Comparison of ENCODE assay signal across 10 mouse cellular contexts in genomic region chr12:101084881-101085666, GRCm38 (mm10). TPM values are rescaled to one million over a fixed set of nuclear protein-coding genes. Genes with fewer than 3 reads are reported as not detected.
DNase-seq lines count a peak whose midpoint lies in the region; ATAC-seq lines count a peak whose summit lies in the region.
"Had no signal": no experiment of that assay in that cellular context is flagged by ENCODE, and none has a peak within 500 bp of the region (broad histone marks: within the 10 kb centered on the region; RNA-seq: fewer than 3 reads in every experiment).

No protein-coding gene starts in this region.

- peaks cover 10% of the 10 kb centered on the region; the same call in 1 of the 2 replicates for H3K4me1 ChIP-seq in kidney, embryonic 14.5 days (ENCODE audit: control insufficient read depth, insufficient read depth, low read length)
- peaks cover 4% of the 10 kb centered on the region; the same call in 1 of the 2 replicates for H3K4me1 ChIP-seq in forebrain, embryonic 11.5 days (replicated peaks; ENCODE audit: control insufficient read depth, insufficient read depth, low read length)
- peaks cover 16% of the 10 kb centered on the region; the same call in 1 of the 2 replicates for H3K4me1 ChIP-seq in limb, embryonic 10.5 days
- H3K4me1 ChIP-seq in midbrain, embryonic 16.5 days (ENCODE audit: control insufficient read depth, insufficient read depth, low read length) = peaks cover 21% of the 10 kb centered on the region

- WGBS in kidney, embryonic 14.5 days = 92% methylated on average over 9 of the region's 9 CpGs
- WGBS in forebrain, embryonic 11.5 days = 93% methylated on average over 9 of the region's 9 CpGs
- WGBS in limb, embryonic 10.5 days = 91% methylated on average over 9 of the region's 9 CpGs
- 96% methylated on average over 9 of the region's 9 CpGs for WGBS in midbrain, embryonic 16.5 days

- no peak for DNase-seq in kidney, postnatal 36 days
- DNase-seq in forebrain, embryonic 11.5 days (ENCODE audit: low spot score) = no peak
- no peak for DNase-seq in limb, embryonic 10.5 days (ENCODE audit: low spot score)
- DNase-seq: cerebellum, adult 11 months; thymus, adult 18-20 months had no signal

- ATAC-seq in kidney, embryonic 14.5 days (ENCODE audit: low FRiP score, low TSS enrichment) = no peak
- no peak for ATAC-seq in forebrain, embryonic 11.5 days (replicated peaks; ENCODE audit: low FRiP score)
- ATAC-seq in midbrain, embryonic 16.5 days = no peak
- no peak for ATAC-seq in activated CD4-positive, CD25-positive, alpha-beta regulatory T cell, adult 4 months
- no peak for ATAC-seq in inflammation-experienced regulatory T-cells, adult 6 months
- ATAC-seq: intestine, postnatal 0 days had no signal

- peaks cover 7% of the 10 kb centered on the region for H3K36me3 ChIP-seq in kidney, embryonic 14.5 days (ENCODE audit: control insufficient read depth, insufficient read depth, low read length)
- no peaks in the 10 kb centered on the region; the same call in 1 of the 2 replicates for H3K36me3 ChIP-seq in forebrain, embryonic 11.5 days (ENCODE audit: control insufficient read depth, insufficient read depth, low read length)
- H3K36me3 ChIP-seq in limb, embryonic 10.5 days = peaks cover 16% of the 10 kb centered on the region
- no peaks in the 10 kb centered on the region for H3K36me3 ChIP-seq in midbrain, embryonic 16.5 days (ENCODE audit: control insufficient read depth, insufficient read depth, low read length)

- no peak overlapping the region; the same call in 1 of the 2 replicates for H3K4me3 ChIP-seq in kidney, embryonic 14.5 days (ENCODE audit: low read length)
- no peak overlapping the region for H3K4me3 ChIP-seq in forebrain, embryonic 11.5 days (ENCODE audit: low read depth, low read length)
- peak overlapping the region; percentile 85; the same call in 1 of the 2 replicates for H3K4me3 ChIP-seq in limb, embryonic 10.5 days
- H3K4me3 ChIP-seq in midbrain, embryonic 16.5 days (ENCODE audit: low read depth, low read length) = no peak overlapping the region

- no peak overlapping the region for H3K27ac ChIP-seq in kidney, embryonic 14.5 days (ENCODE audit: low read depth, low read length)
- H3K27ac ChIP-seq in forebrain, embryonic 11.5 days (ENCODE audit: low read depth, low read length) = no peak overlapping the region
- no peak overlapping the region; the same call in 1 of the 2 replicates for H3K27ac ChIP-seq in limb, embryonic 10.5 days
- H3K27ac ChIP-seq in midbrain, embryonic 16.5 days (ENCODE audit: low read length) = no peak overlapping the region; the same call in 1 of the 2 replicates

- H3K27me3 ChIP-seq in kidney, embryonic 14.5 days (ENCODE audit: control insufficient read depth, insufficient read depth, low read length) = no peaks in the 10 kb centered on the region
- H3K27me3 ChIP-seq in forebrain, embryonic 11.5 days (ENCODE audit: control insufficient read depth, insufficient read depth, low read length) = no peaks in the 10 kb centered on the region
- no peaks in the 10 kb centered on the region for H3K27me3 ChIP-seq in limb, embryonic 10.5 days (ENCODE audit: low read depth, poor library complexity, severe bottlenecking)
- H3K27me3 ChIP-seq in midbrain, embryonic 16.5 days (ENCODE audit: control insufficient read depth, insufficient read depth, low read depth, low read length) = no peaks in the 10 kb centered on the region

- peak overlapping the region; percentile 86; the same call in 1 of the 2 replicates for H3K9ac ChIP-seq in kidney, embryonic 14.5 days (ENCODE audit: low read depth, low read length)
- no peak overlapping the region for H3K9ac ChIP-seq in forebrain, embryonic 11.5 days (ENCODE audit: low read length)
- H3K9ac ChIP-seq in midbrain, embryonic 16.5 days (ENCODE audit: low read depth, low read length) = no peak overlapping the region

- H3K9me3 ChIP-seq in kidney, embryonic 14.5 days (ENCODE audit: control insufficient read depth, low read length) = no peaks in the 10 kb centered on the region
- no peaks in the 10 kb centered on the region for H3K9me3 ChIP-seq in forebrain, embryonic 11.5 days (ENCODE audit: control insufficient read depth, low read length)
- H3K9me3 ChIP-seq in limb, embryonic 10.5 days (replicated peaks) = no peaks in the 10 kb centered on the region
- no peaks in the 10 kb centered on the region for H3K9me3 ChIP-seq in midbrain, embryonic 16.5 days (replicated peaks; ENCODE audit: control insufficient read depth, low read length, poor library complexity, severe bottlenecking)

- H3K4me2 ChIP-seq in kidney, embryonic 14.5 days (replicated peaks; ENCODE audit: low read depth, low read length) = peak overlapping the region; percentile 47
- H3K4me2 ChIP-seq in forebrain, embryonic 11.5 days (ENCODE audit: low read depth, low read length, severe bottlenecking) = peak overlapping the region; percentile 62; the same call in 1 of the 2 replicates
- peak overlapping the region; percentile 52 for H3K4me2 ChIP-seq in midbrain, embryonic 16.5 days (ENCODE audit: low read length)

RNA-seq across cellular contexts. Expression of gene Ppp4r3a, which starts 1.6 kb away (rescaled TPM):
- 38.5 and 58.9 TPM in 2 replicates for polyA plus RNA-seq in kidney, embryonic 14.5 days (2014; fragmentation: Nextera tagmentation; extraction: Ambion mirVana)
- polyA plus RNA-seq in forebrain, embryonic 11.5 days (2014; fragmentation: Nextera tagmentation; extraction: Ambion mirVana) = 76.7 and 78.7 TPM in 2 replicates
- polyA plus RNA-seq in limb, embryonic 10.5 days (2016; fragmentation: Nextera tagmentation; extraction: Ambion mirVana) = 59.1 and 63.1 TPM in 2 replicates
- polyA plus RNA-seq in midbrain, embryonic 16.5 days (2015; fragmentation: Nextera tagmentation; extraction: Ambion mirVana) = 22.8 and 24.4 TPM in 2 replicates
- polyA plus RNA-seq in activated CD4-positive, CD25-positive, alpha-beta regulatory T cell, adult 4 months (2017; shearing (Covaris generic)) = 10 to 100 TPM; 30.8 to 39.3 TPM
- 10 to 100 TPM; 29.1 to 41.7 (median 32.4) TPM for polyA plus RNA-seq in inflammation-experienced regulatory T-cells, adult 6 months (2017; shearing (Covaris generic))

RNA-seq across cellular contexts. Expression of gene Ccdc88c, which starts 56.2 kb away (rescaled TPM):
- polyA plus RNA-seq in kidney, embryonic 14.5 days (2014; fragmentation: Nextera tagmentation; extraction: Ambion mirVana) = 10.4 and 15.3 TPM in 2 replicates
- 22.5 and 27.7 TPM in 2 replicates for polyA plus RNA-seq in forebrain, embryonic 11.5 days (2014; fragmentation: Nextera tagmentation; extraction: Ambion mirVana)
- polyA plus RNA-seq in limb, embryonic 10.5 days (2016; fragmentation: Nextera tagmentation; extraction: Ambion mirVana) = 4.9 and 5.1 TPM in 2 replicates
- polyA plus RNA-seq in midbrain, embryonic 16.5 days (2015; fragmentation: Nextera tagmentation; extraction: Ambion mirVana) = 12.0 and 12.5 TPM in 2 replicates
- polyA plus RNA-seq in activated CD4-positive, CD25-positive, alpha-beta regulatory T cell, adult 4 months (2017; shearing (Covaris generic)) = 10 to 100 TPM; 76.7 to 82.5 TPM
- polyA plus RNA-seq in inflammation-experienced regulatory T-cells, adult 6 months (2017; shearing (Covaris generic)) = 10 to 100 TPM; 65.8 to 96.2 (median 95.7) TPM
